Mouse (Mus musculus) embryo, embryonic 9.5 days (tissue): Measurements from ENCODE around the gene Hist1h3d.
A peak's percentile ranks its signal among the peaks of the same experiment; 100 is the strongest.
"Not testable (repeated sequence)": the region's sequence is repeated elsewhere in the genome, so short reads cannot be mapped to it uniquely, and the experiment has no call there.

Experiments
- DNase-seq: peaks from one replicate; pipeline ENCODE4 v3.0.0-alpha.2; 2017; ENCODE audit errors: extremely low spot score

Hist1h3d gene

GRCm38 (mm10) chr13:23585029-23585441 is 9.5 kb downstream of the Hist1h3d start:
- DNase-seq, result peak; percentile 83

GRCm38 (mm10) chr13:23585442-23586098 is 10.0 kb downstream of the Hist1h3d start:
- peak; percentile 91 for DNase-seq

DNA sequence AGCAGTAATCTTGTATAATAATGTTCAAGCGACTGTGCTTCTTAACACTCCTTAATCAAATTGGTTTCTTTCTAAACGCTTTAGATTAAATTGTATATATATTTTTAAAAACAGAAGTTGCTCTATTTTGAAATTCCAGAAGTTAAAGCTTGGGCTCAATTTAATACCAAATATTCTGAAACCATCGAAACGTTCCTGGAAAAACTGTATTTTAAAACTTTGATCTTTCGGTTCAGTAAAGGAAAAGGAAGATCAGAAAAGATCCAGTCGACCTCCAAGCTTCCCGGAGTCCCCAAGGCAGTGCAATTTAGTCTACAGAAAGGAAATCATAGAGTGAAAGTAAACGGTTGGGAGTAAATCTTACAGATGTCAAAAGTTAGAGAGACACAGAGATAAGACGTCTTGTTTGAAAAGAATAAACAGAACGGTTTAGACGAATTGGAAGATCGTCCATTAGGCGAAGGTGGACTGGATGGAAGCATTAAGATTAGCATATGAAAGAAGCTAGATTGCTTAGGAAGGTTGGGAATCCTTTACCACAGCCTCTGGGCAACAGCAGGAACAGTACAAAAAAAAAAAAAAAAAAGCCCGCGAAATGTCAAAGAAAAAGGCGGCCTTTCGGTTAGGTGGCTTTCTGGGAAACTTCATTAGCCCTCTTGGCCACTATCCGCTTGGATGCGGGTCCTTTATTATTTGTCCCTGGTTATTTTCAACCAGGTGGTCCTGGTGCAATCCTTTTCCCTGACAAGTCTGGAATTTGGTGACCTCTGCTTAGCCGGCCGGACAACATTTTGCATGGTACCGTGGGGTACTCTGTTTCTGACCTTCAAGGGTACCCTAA is 10.8 kb downstream of the Hist1h3d start:
- DNase-seq, result peak; percentile 63

GRCm38 (mm10) chr13:23586940-23587225 is 11.3 kb downstream of the Hist1h3d start:
- no peak for DNase-seq

- DNase-seq, result no peak
These were observed 15.6 kb downstream of the Hist1h3d start for GRCm38 (mm10) chr13:23591206-23591605.

DNA sequence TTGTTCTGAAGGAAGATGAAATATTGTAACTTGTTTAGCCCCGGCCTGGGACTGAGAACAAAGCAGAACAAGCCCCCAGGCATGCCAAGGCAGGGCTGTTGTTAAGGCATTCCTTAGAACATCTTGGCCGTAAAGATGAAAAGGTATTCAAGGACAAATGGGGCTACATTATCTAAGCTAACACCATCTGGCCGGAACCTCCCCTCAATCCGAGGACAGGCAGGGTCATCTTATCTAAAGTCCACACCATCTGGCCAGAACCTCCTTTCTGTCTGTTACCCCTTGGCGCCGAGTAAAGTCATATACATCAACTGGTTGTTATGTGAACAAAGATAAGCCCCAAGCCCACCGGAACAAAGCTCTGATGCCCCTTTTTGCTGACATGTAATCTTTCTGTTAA is 16.3 kb downstream of the Hist1h3d start:
- DNase-seq, result not testable (repeated sequence)

- DNase-seq, result no peak
These were observed 17.1 kb downstream of the Hist1h3d start for GRCm38 (mm10) chr13:23592614-23593013.

- DNase-seq, result no peak
These were observed 17.6 kb downstream of the Hist1h3d start for GRCm38 (mm10) chr13:23593051-23593770.

- no peak for DNase-seq
These were observed 19.6 kb downstream of the Hist1h3d start for GRCm38 (mm10) chr13:23595185-23595584.

DNA sequence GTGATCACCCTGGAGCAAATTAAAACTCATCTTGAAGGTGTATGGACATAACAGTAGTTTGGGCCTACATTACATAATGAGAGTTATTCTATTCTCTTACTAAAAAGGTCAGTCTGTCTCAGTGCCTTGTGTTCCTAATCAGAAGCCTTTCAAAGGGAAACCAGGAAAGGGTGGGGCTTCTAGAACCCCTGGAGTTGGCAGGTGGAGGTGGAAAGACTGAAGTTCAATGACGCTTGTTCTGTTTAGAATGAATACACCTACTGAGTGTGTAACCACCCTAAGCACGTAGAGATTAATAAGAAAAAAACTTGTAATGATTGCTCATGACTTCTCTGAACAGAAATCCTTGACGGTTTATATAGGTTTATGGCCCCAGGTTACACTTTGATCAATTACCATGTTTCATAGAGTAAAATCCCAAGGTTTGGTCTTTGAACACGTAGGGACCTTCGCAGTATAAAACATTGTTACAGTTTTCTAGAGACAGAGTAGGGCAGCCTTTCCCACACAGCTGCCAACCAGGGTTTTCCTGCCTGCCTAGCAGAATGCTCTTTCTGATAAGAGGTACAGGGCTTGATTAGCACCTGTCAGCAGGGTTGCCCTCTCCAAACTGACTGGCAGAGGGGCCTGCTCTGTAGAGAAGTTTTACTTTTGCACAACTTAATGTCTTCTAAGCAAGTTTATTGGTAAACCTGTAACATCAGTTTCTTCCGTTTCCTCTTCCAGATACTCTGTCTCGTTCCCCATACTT is 20.2 kb downstream of the Hist1h3d start:
- DNase-seq, result no peak

- DNase-seq, result peak; percentile 74
These were observed 22.4 kb downstream of the Hist1h3d start for GRCm38 (mm10) chr13:23597957-23598356.

DNA sequence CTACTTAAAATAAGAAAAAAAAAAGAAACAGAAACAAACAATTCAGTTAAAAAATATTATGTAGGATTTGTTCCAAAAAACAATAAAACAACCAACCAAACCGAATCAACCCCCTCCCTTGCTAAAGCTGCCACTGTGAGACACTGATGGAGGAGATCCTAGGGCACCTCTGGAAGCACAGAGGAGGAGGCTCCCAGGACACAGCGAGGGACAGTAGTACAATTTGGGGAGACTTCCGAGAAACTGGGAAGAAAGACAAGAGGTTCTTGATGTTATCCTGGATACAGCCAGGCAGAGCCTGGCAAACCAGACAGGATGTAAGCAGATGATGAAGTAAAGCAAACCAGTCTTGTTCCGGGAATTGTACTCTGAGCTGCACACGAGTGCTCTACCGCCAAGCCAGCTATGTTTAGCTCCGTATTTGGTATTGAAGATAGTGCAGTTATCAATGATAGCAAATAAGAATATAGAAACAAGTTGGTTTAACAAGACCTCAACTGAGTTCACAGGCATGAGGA is 27.7 kb downstream of the Hist1h3d start:
- no peak for DNase-seq

DNA sequence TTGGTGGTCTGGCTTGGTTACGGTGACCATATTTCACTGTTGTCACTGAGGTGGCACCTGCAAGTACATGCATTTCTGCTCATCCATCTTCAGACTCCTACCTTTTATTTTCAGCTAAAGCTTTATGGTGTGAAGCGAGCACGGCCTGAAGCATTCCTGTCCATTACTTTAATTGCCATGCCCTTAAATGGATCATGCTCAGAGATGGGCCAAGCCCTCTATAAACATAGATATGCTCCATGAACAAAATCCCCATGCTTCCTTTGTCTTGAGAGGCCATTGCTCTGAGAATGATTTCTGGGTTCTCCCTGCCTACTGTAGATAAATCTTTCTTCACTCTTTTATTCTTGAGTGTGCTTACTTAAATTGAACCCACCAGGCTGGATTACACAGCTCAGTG is 28.9 kb downstream of the Hist1h3d start:
- no peak for DNase-seq

- no peak for DNase-seq
These were observed 29.5 kb downstream of the Hist1h3d start for GRCm38 (mm10) chr13:23605052-23605451.

GRCm38 (mm10) chr13:23609209-23609608 is 33.6 kb downstream of the Hist1h3d start:
- DNase-seq, result no peak

GRCm38 (mm10) chr13:23609844-23610243 is 34.3 kb downstream of the Hist1h3d start:
- DNase-seq, result no peak

DNA sequence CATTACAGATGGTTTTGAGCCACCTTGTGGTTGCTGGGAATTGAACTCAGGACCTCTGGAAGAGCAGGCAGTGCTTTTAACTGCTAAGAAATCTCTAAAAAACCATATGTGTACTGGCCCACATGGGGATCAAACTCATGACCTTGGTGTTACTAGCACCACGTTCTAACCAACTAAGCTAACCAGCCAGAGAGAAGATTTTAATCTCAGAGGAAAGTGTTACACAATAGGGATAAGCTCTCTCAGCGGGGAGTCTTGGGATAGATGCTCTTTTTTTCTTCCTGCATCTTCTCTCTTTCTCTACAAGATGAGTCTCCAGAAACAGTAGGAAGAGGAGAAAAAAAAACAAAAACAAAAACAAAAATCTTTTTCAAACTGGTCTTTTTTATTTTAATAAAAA is 34.8 kb downstream of the Hist1h3d start:
- DNase-seq, result no peak

GRCm38 (mm10) chr13:23611638-23612037 is 36.1 kb downstream of the Hist1h3d start:
- no peak for DNase-seq

DNA sequence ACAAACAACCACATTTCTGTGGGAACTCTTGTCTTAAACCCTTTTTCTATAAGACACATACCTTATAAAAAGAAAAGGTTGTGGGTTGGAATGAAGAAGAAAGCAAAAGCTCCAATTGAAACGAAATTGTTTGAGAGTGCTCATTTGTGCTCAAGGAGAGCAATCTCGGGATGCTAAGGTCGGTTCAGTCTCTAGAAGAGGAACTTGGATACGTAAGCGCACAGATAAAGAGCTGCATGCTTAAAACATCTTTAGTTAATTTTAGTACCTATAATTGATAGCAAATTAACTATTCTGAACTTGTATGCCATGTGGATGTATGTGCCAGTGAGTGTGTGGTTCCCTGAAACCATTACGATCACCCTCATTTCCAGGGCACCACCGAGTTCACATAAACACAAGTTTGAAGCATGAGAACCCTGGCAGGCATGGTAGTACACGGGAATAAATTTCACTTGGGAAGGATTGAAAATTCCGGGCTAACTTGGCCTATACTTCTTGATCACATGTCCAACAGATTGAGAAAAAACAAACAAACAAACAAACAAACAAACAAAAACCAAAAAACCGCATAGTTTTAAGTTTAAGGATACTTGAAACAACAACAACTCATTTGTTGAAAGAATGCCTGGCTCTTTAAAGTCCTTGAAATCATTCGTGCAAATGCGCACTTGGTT is 44.6 kb downstream of the Hist1h3d start:
- peak; percentile 21 for DNase-seq

GRCm38 (mm10) chr13:23620733-23621531 is 45.4 kb downstream of the Hist1h3d start, which contains the start of gene Hist1h2be:
Gene Hist1h2be, minus strand, starts transcription at chr13:23621124.
- DNase-seq, result peak; percentile 91
